Mouse (Mus musculus) activated CD4-positive, CD25-positive, alpha-beta regulatory T cell, adult 4 months (primary cell): ENCODE data around the gene Nav2. TPM values are rescaled to one million over a fixed set of nuclear protein-coding genes. Genes with fewer than 3 reads are reported as not detected.

Source experiments
- ATAC-seq: one replicate; pipeline ENCODE4 v1.8.0; 2017
- polyA plus RNA-seq, 2 experiments: library from polyadenylated mRNA; unstranded; fragments of 100-300 nt; shearing (Covaris generic); gene quantifications; one replicate each; pipeline ENCODE4 v1.2.1; 2017

Gene Nav2
- polyA plus RNA-seq, 2 experiments from 2014 or later: 14.2 to 16.6 TPM

- peak; percentile 75 for ATAC-seq
Measured at GRCm38 (mm10) chr7:49462328-49462811, 553.9 kb downstream of the Nav2 start.

GRCm38 (mm10) chr7:49467861-49468260, 559.3 kb downstream of the Nav2 start:
- peak; percentile 67 for ATAC-seq

GRCm38 (mm10) chr7:49468492-49469205, 560.1 kb downstream of the Nav2 start:
- ATAC-seq: no peak

- ATAC-seq: peak; percentile 47
Measured at GRCm38 (mm10) chr7:49471278-49471677, 562.8 kb downstream of the Nav2 start.

- no peak for ATAC-seq
Measured at GRCm38 (mm10) chr7:49475282-49475681, 566.8 kb downstream of the Nav2 start.

GRCm38 (mm10) chr7:49476163-49476562, 567.6 kb downstream of the Nav2 start:
- ATAC-seq: no peak

GRCm38 (mm10) chr7:49476666-49477065, 568.1 kb downstream of the Nav2 start:
- no peak for ATAC-seq

- ATAC-seq: no peak
Measured at GRCm38 (mm10) chr7:49477076-49477975, 568.8 kb downstream of the Nav2 start.

- ATAC-seq: no peak
Measured at GRCm38 (mm10) chr7:49477976-49478349, 569.4 kb downstream of the Nav2 start.

- ATAC-seq: no peak
Measured at GRCm38 (mm10) chr7:49478886-49479285, 570.4 kb downstream of the Nav2 start.

GRCm38 (mm10) chr7:49480962-49481361, 572.4 kb downstream of the Nav2 start:
- ATAC-seq: no peak

GRCm38 (mm10) chr7:49484036-49484744, 575.7 kb downstream of the Nav2 start:
- no peak for ATAC-seq

- ATAC-seq: no peak
Measured at GRCm38 (mm10) chr7:49485292-49485847, 576.9 kb downstream of the Nav2 start.

GRCm38 (mm10) chr7:49487347-49487746, 578.8 kb downstream of the Nav2 start:
- no peak for ATAC-seq

- no peak for ATAC-seq
Measured at GRCm38 (mm10) chr7:49488493-49489087, 580.1 kb downstream of the Nav2 start.

GRCm38 (mm10) chr7:49490814-49491213, 582.3 kb downstream of the Nav2 start:
- ATAC-seq: no peak

- no peak for ATAC-seq
Measured at GRCm38 (mm10) chr7:49492622-49493021, 584.1 kb downstream of the Nav2 start.

- ATAC-seq: no peak
Measured at GRCm38 (mm10) chr7:49493210-49493609, 584.7 kb downstream of the Nav2 start.

GRCm38 (mm10) chr7:49494654-49495053, 586.1 kb downstream of the Nav2 start:
- ATAC-seq: peak; percentile 40

- ATAC-seq: no peak
Measured at GRCm38 (mm10) chr7:49496111-49496510, 587.6 kb downstream of the Nav2 start.

- ATAC-seq: no peak
Measured at GRCm38 (mm10) chr7:49496766-49497425, 588.4 kb downstream of the Nav2 start.
